Mouse (Mus musculus) stomach, postnatal 0 days (tissue): Measurements from ENCODE around the gene Hist1h4h. TPM values are rescaled to one million over a fixed set of nuclear protein-coding genes. Genes with fewer than 3 reads are reported as not detected.
A peak's percentile ranks its signal among the peaks of the same experiment; 100 is the strongest.
"Not testable (repeated sequence)": the region's sequence is repeated elsewhere in the genome, so short reads cannot be mapped to it uniquely, and the experiment has no call there.

ENCODE experiments used
- ATAC-seq: fragments of 200-750 bp; cut with Nextera tagmentation; 2 replicates; pipeline ENCODE4 v1.8.0; 2017; ENCODE audit not compliant: low FRiP score, low TSS enrichment
- DNase-seq: peaks from one replicate; pipeline ENCODE4 v3.0.0-alpha.2; 2016; ENCODE audit warnings: low spot score
- H3K27ac ChIP-seq: fragments of 300-500 bp; sonication (generic); replicated peaks from 2 replicates; pipeline ENCODE4 v1.5.1; 2014; ENCODE audit warnings: mild to moderate bottlenecking, control low read depth
- H3K27me3 ChIP-seq: fragments of 300-500 bp; sonication (generic); 2 replicates; pipeline ENCODE4 v1.6.1; 2014; ENCODE audit warnings: low read length; ENCODE audit not compliant: control insufficient read depth, insufficient read depth
- H3K36me3 ChIP-seq: fragments of 300-500 bp; sonication (generic); 2 replicates; pipeline ENCODE4 v1.6.1; 2014; ENCODE audit warnings: low read length, mixed read lengths; ENCODE audit not compliant: control insufficient read depth, insufficient read depth
- H3K4me1 ChIP-seq: fragments of 300-500 bp; sonication (generic); replicated peaks from 2 replicates; pipeline ENCODE4 v1.6.1; 2014; ENCODE audit warnings: antibody characterized with exemption; ENCODE audit not compliant: control insufficient read depth, insufficient read depth
- H3K4me2 ChIP-seq: fragments of 300-500 bp; sonication (generic); replicated peaks from 2 replicates; pipeline ENCODE4 v1.6.1; 2014; ENCODE audit warnings: low read depth, mild to moderate bottlenecking, control low read depth, moderate library complexity
- H3K4me3 ChIP-seq: fragments of 300-500 bp; sonication (generic); 2 replicates; pipeline ENCODE4 v1.5.1; 2014; ENCODE audit warnings: low read depth, low read length, control low read depth
- H3K9ac ChIP-seq: fragments of 300-500 bp; sonication (generic); 2 replicates; pipeline ENCODE4 v1.6.1; 2014; ENCODE audit warnings: mild to moderate bottlenecking, low read length, control low read depth, mixed read lengths
- H3K9me3 ChIP-seq: fragments of 300-500 bp; sonication (generic); 2 replicates; pipeline ENCODE4 v1.6.1; 2016; ENCODE audit warnings: low read length; ENCODE audit not compliant: control insufficient read depth
- CTCF ChIP-seq: IDR thresholded peaks from 2 replicates; pipeline ENCODE4 v1.5.1; 2016; ENCODE audit warnings: antibody characterized with exemption, low read depth, mild to moderate bottlenecking, moderate library complexity
- EP300 ChIP-seq: optimal IDR thresholded peaks from 2 replicates; pipeline ENCODE3; 2016; ENCODE audit warnings: antibody characterized with exemption
- WGBS: fragments of 180-500 bp; shearing (Covaris S2); extraction: QIAGEN DNeasy Blood & Tissue Kit; methylation state at CpG from one replicate; pipeline ENCODE4 v1.1.7; 2014; 5-methylcytosine and 5-hydroxymethylcytosine counted together
- polyA plus RNA-seq: library from polyadenylated mRNA; unstranded; fragments of >200 nt; fragmentation: Nextera tagmentation; extraction: Ambion mirVana; gene quantifications from 2 replicates; pipeline ENCODE4 v1.2.1, GENCODE M21; 2015

The Hist1h4h gene
- polyA plus RNA-seq, 1 experiment from 2014 or later = 18.3 TPM

- ATAC-seq (peak; percentile 95), DNase-seq (peak; percentile 50)
- Histone ChIP-seq H3K4me3 (peak within 1 kb of the TSS; percentile 46), H3K27me3 (no peaks in the 10 kb centered on the region), H3K36me3 (no peaks in the 10 kb centered on the region), H3K27ac (peak within 1 kb of the TSS; percentile 89), H3K4me2 (peak within 1 kb of the TSS; percentile 61), H3K9me3 (no peaks in the 10 kb centered on the region), H3K4me1 (no peaks in the 10 kb centered on the region), H3K9ac (peak within 1 kb of the TSS; percentile 58)
- under 1% methylated on average over 24 of the region's 45 CpGs for WGBS
- TF ChIP-seq EP300 (peak; percentile 36), CTCF (no peak; the same call in 1 of the 2 replicates)
Observed at GRCm38 (mm10) chr13:23543965-23544786, 13.3 kb downstream of the Hist1h4h start, which contains the start of gene Hist1h3f. Gene Hist1h3f, plus strand, starts transcription at chr13:23544052.

GRCm38 (mm10) chr13:23544787-23545120 lies 13.9 kb downstream of the Hist1h4h start:
- not testable (repeated sequence) for H3K27me3 ChIP-seq, H3K9ac ChIP-seq, ATAC-seq, H3K27ac ChIP-seq, H3K36me3 ChIP-seq, H3K4me1 ChIP-seq, DNase-seq, H3K9me3 ChIP-seq
- Histone ChIP-seq H3K4me3 (peak overlapping the region; percentile 46), H3K4me2 (peak overlapping the region; percentile 35; the same call in 1 of the 2 replicates)
- 0% methylated on average over 11 of the region's 14 CpGs for WGBS

- no peak for DNase-seq
- Histone ChIP-seq H3K9me3 (no peaks in the 10 kb centered on the region), H3K4me1 (no peaks in the 10 kb centered on the region), H3K4me3 (no peak overlapping the region), H3K27ac (no peak overlapping the region), H3K36me3 (no peaks in the 10 kb centered on the region), H3K27me3 (no peaks in the 10 kb centered on the region), H3K4me2 (no peak overlapping the region), H3K9ac (no peak overlapping the region)
- ATAC-seq = no peak
- 59% methylated on average over 5 of the region's 5 CpGs for WGBS
- no peak for TF ChIP-seq EP300
Observed at GRCm38 (mm10) chr13:23546694-23547093, 15.8 kb downstream of the Hist1h4h start.

GRCm38 (mm10) chr13:23550761-23551145 lies 19.9 kb downstream of the Hist1h4h start:
- no peaks in the 10 kb centered on the region for H3K27me3 ChIP-seq
- no peaks in the 10 kb centered on the region for H3K4me1 ChIP-seq
- ATAC-seq (no peak), DNase-seq (no peak)
- H3K4me3 ChIP-seq = peak overlapping the region; percentile 43
- TF ChIP-seq CTCF = no peak
- TF ChIP-seq EP300 = no peak
- H3K4me2 ChIP-seq = peak overlapping the region; percentile 57
- 6% methylated on average over 3 of the region's 3 CpGs for WGBS
- H3K9ac ChIP-seq = peak overlapping the region; percentile 52; the same call in 1 of the 2 replicates
- peak overlapping the region; percentile 85 for H3K27ac ChIP-seq
- H3K9me3 ChIP-seq = no peaks in the 10 kb centered on the region
- no peaks in the 10 kb centered on the region for H3K36me3 ChIP-seq

GRCm38 (mm10) chr13:23551146-23551834 lies 20.4 kb downstream of the Hist1h4h start, which contains the start of gene Hist1h4f:
Gene Hist1h4f, minus strand, starts transcription at chr13:23551648.
- H3K4me2 ChIP-seq = peak within 1 kb of the TSS; percentile 57
- TF ChIP-seq CTCF = peak; percentile 69
- peak; percentile 7 for TF ChIP-seq EP300
- 0% methylated on average over 42 of the region's 47 CpGs for WGBS
- not testable (repeated sequence) for H3K27me3 ChIP-seq, H3K4me1 ChIP-seq, H3K9me3 ChIP-seq, H3K36me3 ChIP-seq
- peak within 1 kb of the TSS; percentile 43 for H3K4me3 ChIP-seq
- DNase-seq = peak; percentile 92
- peak within 1 kb of the TSS; percentile 85 for H3K27ac ChIP-seq
- H3K9ac ChIP-seq = peak within 1 kb of the TSS; percentile 52
- peak; percentile 80 for ATAC-seq
